Mouse (Mus musculus) CH12.LX (cell line): ENCODE measurements around the gene Frmd4a. TPM values are rescaled to one million over a fixed set of nuclear protein-coding genes. Genes with fewer than 3 reads are reported as not detected.

ENCODE experiments used
- DNase-seq: peaks from one replicate; pipeline ENCODE4 v3.0.0-alpha.2; 2013; ENCODE audit errors: extremely low read depth
- H3K27ac ChIP-seq: 2 replicates; pipeline ENCODE4 v1.5.1; 2012; ENCODE audit warnings: low read depth, mild to moderate bottlenecking, control low read depth, moderate library complexity; ENCODE audit not compliant: insufficient read depth
- H3K27me3 ChIP-seq: replicated peaks from 2 replicates; pipeline ENCODE3; 2012; ENCODE audit warnings: inconsistent platforms
- H3K36me3 ChIP-seq, 2 experiments: replicated peaks in 1 of 2; 2 replicates each; pipeline versions ENCODE3 to v1.6.1; 2012; ENCODE audit warnings: inconsistent platforms in 1 of 2, low read length in 1 of 2, mild to moderate bottlenecking in 1 of 2, mixed read lengths in 1 of 2, moderate library complexity in 1 of 2; ENCODE audit not compliant: control insufficient read depth in 1 of 2, insufficient read depth in 1 of 2
- H3K4me1 ChIP-seq, 2 experiments: 2 replicates each; pipeline ENCODE4 v1.6.1; 2012; ENCODE audit warnings: inconsistent platforms in 1 of 2, moderate library complexity in 1 of 2; ENCODE audit not compliant: insufficient read depth in 2 of 2, control insufficient read depth in 1 of 2
- H3K4me2 ChIP-seq: 2 replicates; pipeline ENCODE4 v1.6.1; 2012; ENCODE audit warnings: low read depth, mild to moderate bottlenecking, control low read depth; ENCODE audit not compliant: poor library complexity, insufficient read depth, severe bottlenecking
- H3K4me3 ChIP-seq, 3 experiments: fragments of 150-350 bp in 1 of 3; sonication (generic) in 1 of 3; replicated peaks in 1 of 3; 2 replicates each; pipeline versions ENCODE3 to v1.5.1; 2011 to 2012; ENCODE audit warnings: low read depth in 2 of 3, low read length in 2 of 3, mild to moderate bottlenecking in 2 of 3, moderate library complexity in 2 of 3, control low read depth in 1 of 3, improper control_type of control experiment in 1 of 3, inconsistent platforms in 1 of 3, mixed read lengths in 1 of 3; ENCODE audit not compliant: poor library complexity in 1 of 3
- H3K79me2 ChIP-seq: replicated peaks from 2 replicates; pipeline ENCODE4 v1.6.1; 2012; ENCODE audit warnings: mild to moderate bottlenecking, moderate library complexity; ENCODE audit not compliant: control insufficient read depth, poor library complexity, insufficient read depth, severe bottlenecking; ENCODE audit errors: extremely low read depth
- H3K9ac ChIP-seq: 2 replicates; pipeline ENCODE4 v1.6.1; 2012; ENCODE audit warnings: low read depth, mild to moderate bottlenecking, control low read depth, moderate library complexity; ENCODE audit not compliant: insufficient read depth
- H3K9me3 ChIP-seq: replicated peaks from 2 replicates; pipeline ENCODE3; 2012; ENCODE audit warnings: low read length, inconsistent platforms, mixed read lengths
- CHD1 ChIP-seq: IDR thresholded peaks from 2 replicates; pipeline ENCODE4 v1.6.1; 2012; ENCODE audit warnings: low read depth, low read length, improper control_type of control experiment, inconsistent platforms
- CHD2 ChIP-seq: IDR thresholded peaks from 2 replicates; pipeline ENCODE4 v1.6.1; 2011; ENCODE audit warnings: low read length, improper control_type of control experiment
- E2F4 ChIP-seq: IDR thresholded peaks from 2 replicates; pipeline ENCODE4 v1.6.1; 2011; ENCODE audit warnings: low read depth, low read length, improper control_type of control experiment; ENCODE audit not compliant: insufficient replicate concordance
- ELF1 ChIP-seq: IDR thresholded peaks from 2 replicates; pipeline ENCODE4 v1.6.1; 2014; ENCODE audit warnings: low read depth, mild to moderate bottlenecking, inconsistent platforms, low read length, improper control_type of control experiment
- EP300 ChIP-seq: IDR thresholded peaks from 2 replicates; pipeline ENCODE4 v1.6.1; 2011; ENCODE audit warnings: low read length, improper control_type of control experiment
- GABPA ChIP-seq: IDR thresholded peaks from 2 replicates; pipeline ENCODE4 v1.6.1; 2012; ENCODE audit warnings: low read depth, low read length, improper control_type of control experiment, inconsistent platforms; ENCODE audit not compliant: insufficient replicate concordance
- MAX ChIP-seq: IDR thresholded peaks from 2 replicates; pipeline ENCODE4 v1.6.1; 2011; ENCODE audit warnings: low read length, improper control_type of control experiment
- MYC ChIP-seq: IDR thresholded peaks from 2 replicates; pipeline ENCODE4 v1.6.1; 2011; ENCODE audit warnings: low read depth, mild to moderate bottlenecking, improper control_type of control experiment, low read length
- NELFE ChIP-seq: IDR thresholded peaks from 2 replicates; pipeline ENCODE4 v1.6.1; 2011; ENCODE audit warnings: low read depth, low read length, improper control_type of control experiment
- NRF1 ChIP-seq: IDR thresholded peaks from 2 replicates; pipeline ENCODE4 v1.6.1; 2014; ENCODE audit warnings: low read depth, mild to moderate bottlenecking, inconsistent platforms, low read length, improper control_type of control experiment, moderate library complexity
- PAX5 ChIP-seq: IDR thresholded peaks from 2 replicates; pipeline ENCODE4 v1.6.1; 2012; ENCODE audit warnings: low read length, inconsistent platforms, mixed read lengths
- RAD21 ChIP-seq: IDR thresholded peaks from 2 replicates; pipeline ENCODE4 v1.6.1; 2011; ENCODE audit warnings: low read depth, mild to moderate bottlenecking, low read length, improper control_type of control experiment, moderate library complexity
- RCOR1 ChIP-seq: conservative IDR thresholded peaks from 2 replicates; pipeline ENCODE4 v1.6.1; 2012; ENCODE audit warnings: low read depth, mild to moderate bottlenecking, inconsistent platforms, low read length, improper control_type of control experiment
- SIN3A ChIP-seq: IDR thresholded peaks from 2 replicates; pipeline ENCODE4 v1.6.1; 2012; ENCODE audit warnings: low read length, improper control_type of control experiment, inconsistent platforms
- TBP ChIP-seq: conservative IDR thresholded peaks from 2 replicates; pipeline ENCODE4 v1.6.1; 2011; ENCODE audit warnings: low read depth, low read length, improper control_type of control experiment
- TCF12 ChIP-seq: IDR thresholded peaks from 2 replicates; pipeline ENCODE4 v1.6.1; 2014; ENCODE audit warnings: low read depth, mild to moderate bottlenecking, inconsistent platforms, low read length, improper control_type of control experiment
- UBTF ChIP-seq: IDR thresholded peaks from 2 replicates; pipeline ENCODE4 v1.6.1; 2012; ENCODE audit warnings: low read depth, mild to moderate bottlenecking, inconsistent platforms, low read length, improper control_type of control experiment, moderate library complexity
- USF2 ChIP-seq: conservative IDR thresholded peaks from 2 replicates; pipeline ENCODE4 v1.6.1; 2011; ENCODE audit warnings: low read depth, low read length, improper control_type of control experiment
- ZMIZ1 ChIP-seq: IDR thresholded peaks from 2 replicates; pipeline ENCODE4 v1.6.1; 2012; ENCODE audit warnings: low read depth, mild to moderate bottlenecking, inconsistent platforms, low read length, improper control_type of control experiment
- ZNF384 ChIP-seq: IDR thresholded peaks from 2 replicates; pipeline ENCODE4 v1.6.1; 2012; ENCODE audit warnings: low read depth, low read length, improper control_type of control experiment, inconsistent platforms
- dilution Hi-C: fragments of 300-500 bp; cut with MboI; formaldehyde crosslinking; loops from 2 replicates; pipeline ENCODE4 v1.14.3; 2020; ENCODE audit warnings: low sequenced_read_pairs; ENCODE audit not compliant: extremely low pct_unique_long_range_greater_than_20kb, extremely low pct_ligation_motif_present
- in situ Hi-C: fragments of 300-500 bp; cut with MboI; formaldehyde crosslinking; loops from 3 replicates; pipeline ENCODE4 v1.14.3; 2019; ENCODE audit warnings: low sequenced_read_pairs, low pct_ligation_motif_present, low pct_unique_long_range_greater_than_20kb, mixed read lengths
- polyA plus RNA-seq: library from polyadenylated mRNA; unstranded; fragments of >175 nt; gene quantifications from 2 replicates; pipeline ENCODE4 v1.2.1, GENCODE M21; 2012; ENCODE audit warnings: low read depth; ENCODE audit not compliant: insufficient read length
- total RNA-seq, 2 experiments: library from RNA; depleted of rRNA; stranded (reverse); fragments of 300-350 nt in 1 of 2; fragments of >200 nt in 1 of 2; gene quantifications; 2 replicates each; pipeline ENCODE4 v1.2.3; 2012 to 2014

Gene Frmd4a
- total and polyA plus RNA-seq, 3 experiments, result 0.13 to 2.0 (median 0.32) TPM

DNA sequence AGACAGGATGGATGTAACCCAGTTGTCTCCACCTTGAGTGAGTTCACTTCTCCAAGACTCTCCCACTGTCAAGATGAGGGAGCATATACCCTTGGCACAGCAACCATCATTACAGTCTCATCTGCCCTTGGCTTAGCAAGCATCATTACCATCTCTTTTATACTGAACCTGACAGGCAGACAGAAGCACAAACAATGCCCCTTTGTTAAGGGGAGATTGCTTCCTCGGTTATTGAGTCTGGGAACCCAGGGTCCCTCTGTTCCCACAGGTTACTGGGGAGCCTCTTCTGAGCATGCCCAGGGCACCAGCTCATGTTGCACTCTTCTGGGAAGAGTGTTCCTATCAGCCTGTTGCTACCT, 525.9 kb downstream of the Frmd4a start:
- no peak for TF ChIP-seq TBP
- TF ChIP-seq ZMIZ1, result no peak
- no peak for TF ChIP-seq MYC
- TF ChIP-seq RAD21, result no peak
- Histone ChIP-seq H3K27ac (no peak overlapping the region), H3K36me3 (no peaks in the 10 kb centered on the region), H3K9ac (no peak overlapping the region), H3K79me2 (no peaks in the 10 kb centered on the region), H3K4me2 (no peak overlapping the region), H3K27me3 (no peaks in the 10 kb centered on the region), H3K9me3 (no peaks in the 10 kb centered on the region), H3K4me3 (no peak overlapping the region), H3K4me1 (no peaks in the 10 kb centered on the region)
- DNase-seq, result no peak
- in situ Hi-C loops (no loop called here), dilution Hi-C loops (no loop called here)

DNA sequence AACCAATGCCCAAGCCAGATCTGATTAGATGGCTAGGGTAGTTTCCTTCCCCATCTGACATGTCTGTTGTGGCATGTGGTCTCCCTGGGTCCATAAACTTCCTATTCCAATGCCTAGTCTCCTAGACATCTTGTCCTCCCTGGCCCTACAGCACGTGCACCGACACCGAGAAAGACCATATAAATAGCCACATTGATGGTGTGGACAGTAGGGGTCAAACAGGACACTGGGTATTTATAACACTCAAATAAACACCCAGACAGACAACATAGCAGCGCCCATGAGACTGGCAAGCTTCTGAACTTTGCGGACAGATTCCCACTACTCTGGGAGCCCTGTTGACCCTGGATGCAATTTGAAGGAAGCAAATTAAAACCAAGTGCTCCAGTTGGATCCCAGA, 526.8 kb downstream of the Frmd4a start:
- H3K27me3 ChIP-seq, result no peaks in the 10 kb centered on the region
- H3K36me3 ChIP-seq, result no peaks in the 10 kb centered on the region
- TF ChIP-seq RAD21 (no peak), PAX5 (no peak), GABPA (no peak), E2F4 (no peak), CHD2 (no peak), ZMIZ1 (no peak), NELFE (no peak), SIN3A (no peak), RCOR1 (no peak), MAX (no peak), EP300 (no peak), NRF1 (no peak), UBTF (no peak), CHD1 (no peak), ELF1 (no peak), USF2 (no peak), TCF12 (no peak), TBP (no peak), ZNF384 (no peak)
- H3K4me3 ChIP-seq, result no peak overlapping the region
- H3K4me1 ChIP-seq, result no peaks in the 10 kb centered on the region
- dilution Hi-C loops (no loop called here), in situ Hi-C loops (no loop called here)
- no peak overlapping the region for H3K4me2 ChIP-seq
- H3K9me3 ChIP-seq, result no peaks in the 10 kb centered on the region
- H3K27ac ChIP-seq, result no peak overlapping the region
- no peak overlapping the region for H3K9ac ChIP-seq
- DNase-seq, result no peak
- no peaks in the 10 kb centered on the region for H3K79me2 ChIP-seq
